Mouse (Mus musculus) heart, postnatal 4 days (tissue): ENCODE measurements around the gene Galnt2. TPM values are rescaled to one million over a fixed set of nuclear protein-coding genes. Genes with fewer than 3 reads are reported as not detected.

Experiments used
- DNase-seq: peaks from one replicate; pipeline ENCODE4 v3.0.0; 2021
- total RNA-seq, 2 experiments: library from RNA; stranded (reverse); gene quantifications; 2 replicates each; pipeline ENCODE4 v1.2.3; 2021

Galnt2 gene
- total RNA-seq, 2 experiments from 2014 or later: 47.2 to 52.9 TPM

- DNase-seq: no peak
These were observed 98.5 kb downstream of the Galnt2 start for GRCm38 (mm10) chr8:124329690-124330089.

GRCm38 (mm10) chr8:124330433-124330832 lies 99.2 kb downstream of the Galnt2 start:
- no peak for DNase-seq

GRCm38 (mm10) chr8:124331094-124331493 lies 99.9 kb downstream of the Galnt2 start:
- no peak for DNase-seq

GRCm38 (mm10) chr8:124331706-124332105 lies 100.5 kb downstream of the Galnt2 start:
- no peak for DNase-seq

GRCm38 (mm10) chr8:124336302-124336701 lies 105.1 kb downstream of the Galnt2 start:
- DNase-seq: no peak

GRCm38 (mm10) chr8:124339742-124340141 lies 108.6 kb downstream of the Galnt2 start:
- no peak for DNase-seq

- DNase-seq: no peak
These were observed 109.3 kb downstream of the Galnt2 start for GRCm38 (mm10) chr8:124340360-124341068.

GRCm38 (mm10) chr8:124343151-124343550 lies 112.0 kb downstream of the Galnt2 start:
- DNase-seq: no peak

- DNase-seq: no peak
These were observed 112.8 kb downstream of the Galnt2 start for GRCm38 (mm10) chr8:124343991-124344390.

GRCm38 (mm10) chr8:124345098-124345497 lies 113.9 kb downstream of the Galnt2 start:
- no peak for DNase-seq

- DNase-seq: peak; percentile 80
These were observed 115.8 kb downstream of the Galnt2 start for GRCm38 (mm10) chr8:124346852-124347523.

- DNase-seq: no peak
These were observed 116.9 kb downstream of the Galnt2 start for GRCm38 (mm10) chr8:124348087-124348486.

- peak; percentile 91 for DNase-seq
These were observed 118.5 kb downstream of the Galnt2 start for GRCm38 (mm10) chr8:124349663-124350062.

- no peak for DNase-seq
These were observed 120.4 kb downstream of the Galnt2 start for GRCm38 (mm10) chr8:124351636-124352035.

- no peak for DNase-seq
These were observed 129.7 kb downstream of the Galnt2 start for GRCm38 (mm10) chr8:124360911-124361310.

- no peak for DNase-seq
These were observed 130.7 kb downstream of the Galnt2 start for GRCm38 (mm10) chr8:124361773-124362427.

- DNase-seq: no peak
These were observed 131.4 kb downstream of the Galnt2 start for GRCm38 (mm10) chr8:124362589-124362988.

GRCm38 (mm10) chr8:124363337-124363736 lies 132.1 kb downstream of the Galnt2 start:
- no peak for DNase-seq

- DNase-seq: peak; percentile 78
These were observed 137.0 kb downstream of the Galnt2 start for GRCm38 (mm10) chr8:124368213-124368612.

- no peak for DNase-seq
These were observed 139.4 kb downstream of the Galnt2 start for GRCm38 (mm10) chr8:124370422-124371183.

- DNase-seq: no peak
These were observed 140.4 kb downstream of the Galnt2 start for GRCm38 (mm10) chr8:124371410-124372123.

GRCm38 (mm10) chr8:124373753-124374152 lies 142.6 kb downstream of the Galnt2 start:
- no peak for DNase-seq
